Mouse (Mus musculus) telencephalon, adult 2 months (tissue): ENCODE measurements around the gene Cd151.

Experiments
- DNase-seq: peaks from one replicate; pipeline ENCODE4 v3.0.0-alpha.2; 2011; ENCODE audit warnings: low read depth, low spot score

Cd151 gene

DNA sequence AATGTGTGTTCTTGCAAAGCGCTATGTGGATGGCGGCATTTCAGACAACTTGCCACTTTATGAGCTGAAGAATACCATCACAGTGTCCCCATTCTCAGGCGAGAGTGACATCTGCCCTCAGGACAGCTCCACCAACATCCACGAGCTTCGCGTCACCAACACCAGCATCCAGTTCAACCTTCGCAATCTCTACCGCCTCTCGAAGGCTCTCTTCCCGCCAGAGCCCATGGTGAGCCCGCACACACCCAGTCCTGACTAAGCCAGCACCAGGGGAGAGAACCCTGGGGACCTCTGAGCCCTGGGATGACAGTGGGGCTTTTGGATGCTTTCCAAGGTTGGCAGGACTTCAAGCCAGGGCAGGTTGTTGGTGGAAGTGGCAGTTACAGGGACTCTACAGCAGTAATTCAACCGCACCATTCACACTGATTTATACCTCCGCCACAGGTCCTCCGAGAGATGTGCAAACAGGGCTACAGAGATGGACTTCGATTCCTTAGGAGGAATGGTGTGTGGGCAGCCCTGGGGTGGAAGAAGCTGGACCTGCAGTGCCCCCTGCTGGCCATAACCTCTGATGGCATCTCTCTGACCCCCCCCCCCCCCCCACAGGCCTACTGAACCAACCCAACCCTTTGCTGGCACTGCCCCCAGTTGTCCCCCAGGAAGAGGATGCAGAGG, 9.1 kb upstream of the Cd151 start:
- no peak for DNase-seq

DNA sequence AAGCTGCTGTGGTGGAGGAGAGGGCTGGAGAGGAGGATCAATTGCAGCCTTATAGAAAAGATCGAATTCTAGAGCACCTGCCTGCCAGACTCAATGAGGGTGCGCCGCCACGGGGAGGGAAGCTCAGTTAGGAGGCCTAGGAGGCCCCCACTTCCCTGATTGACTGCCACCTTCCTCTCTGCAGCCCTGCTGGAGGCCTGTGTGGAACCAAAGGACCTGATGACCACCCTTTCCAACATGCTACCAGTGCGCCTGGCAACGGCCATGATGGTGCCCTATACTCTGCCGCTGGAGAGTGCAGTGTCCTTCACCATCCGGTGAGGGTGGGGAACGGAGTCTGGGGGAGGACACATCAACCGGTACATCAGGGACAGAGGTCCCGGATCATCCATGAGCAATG, 8.5 kb upstream of the Cd151 start:
- DNase-seq: no peak

DNA sequence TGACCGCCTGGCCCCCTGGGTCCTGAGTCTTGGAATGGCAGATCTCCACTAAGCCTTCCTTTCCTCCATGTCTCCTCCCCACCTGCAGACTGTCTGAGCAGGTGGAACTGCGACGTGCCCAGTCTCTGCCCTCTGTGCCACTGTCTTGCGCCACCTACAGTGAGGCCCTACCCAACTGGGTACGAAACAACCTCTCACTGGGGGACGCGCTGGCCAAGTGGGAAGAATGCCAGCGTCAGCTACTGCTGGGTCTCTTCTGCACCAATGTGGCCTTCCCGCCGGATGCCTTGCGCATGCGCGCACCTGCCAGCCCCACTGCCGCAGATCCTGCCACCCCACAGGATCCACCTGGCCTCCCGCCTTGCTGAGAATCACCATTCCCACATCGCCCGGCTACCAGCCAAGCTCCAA, 7.9 kb upstream of the Cd151 start:
- no peak for DNase-seq

DNA sequence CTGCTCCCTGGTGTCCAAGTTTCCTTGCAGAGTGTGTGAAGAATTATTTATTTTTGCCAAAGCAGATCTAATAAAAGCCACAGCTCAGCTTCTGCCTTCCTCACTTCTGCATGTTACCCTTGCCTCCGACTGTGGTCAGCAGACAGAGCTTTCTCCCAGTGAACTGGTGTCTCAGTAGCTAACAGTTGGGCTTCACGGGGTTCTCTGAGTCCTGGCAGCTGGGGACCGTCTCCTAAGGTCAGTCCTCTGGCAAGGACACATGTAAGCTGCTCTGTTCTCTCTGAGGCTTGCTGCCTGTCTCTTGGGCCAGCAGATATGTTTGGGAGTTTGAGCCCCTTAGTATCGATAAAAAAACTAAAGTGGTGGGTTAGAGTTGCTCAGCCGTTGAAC, 7.2 kb upstream of the Cd151 start:
- DNase-seq: no peak

DNA sequence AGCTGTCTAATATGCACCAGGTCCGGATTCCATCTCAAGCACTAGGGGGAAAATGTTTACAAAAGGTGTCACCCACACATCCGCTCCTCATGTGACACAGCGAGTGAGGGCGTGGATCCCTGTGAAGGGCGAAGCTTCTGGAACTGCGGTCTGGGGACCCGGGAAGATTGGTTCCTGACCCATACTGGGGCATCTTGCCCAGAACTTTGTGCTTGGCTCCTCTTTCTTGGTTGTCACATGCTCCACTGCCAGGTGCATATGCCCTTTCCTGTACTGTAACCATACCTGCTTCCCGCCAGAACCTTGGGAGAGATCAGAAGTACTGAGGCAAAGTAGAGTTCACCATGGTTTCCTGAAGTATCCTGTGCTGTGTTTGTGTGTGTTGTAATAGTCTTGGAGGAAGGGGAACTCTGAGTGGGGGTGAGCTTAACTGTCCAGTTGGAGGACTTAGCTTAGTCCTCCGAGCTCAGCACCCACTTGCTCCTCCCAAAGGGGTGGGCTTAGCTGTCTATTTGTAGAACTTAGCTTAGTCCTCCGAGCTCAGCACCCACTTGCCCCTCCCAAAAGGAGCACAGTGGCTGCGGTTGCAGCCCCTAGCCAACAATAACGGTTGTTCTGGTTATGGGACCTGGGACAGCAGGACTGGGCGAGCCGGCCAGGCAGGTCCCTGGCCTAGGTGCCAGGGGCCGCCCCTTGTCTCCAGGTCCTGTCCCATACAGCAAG, 6.6 kb upstream of the Cd151 start, which contains the start of gene Cracr2b:
Gene Cracr2b, plus strand, starts transcription at position 704 of the 723 bp plus-strand sequence.
- no peak for DNase-seq

DNA sequence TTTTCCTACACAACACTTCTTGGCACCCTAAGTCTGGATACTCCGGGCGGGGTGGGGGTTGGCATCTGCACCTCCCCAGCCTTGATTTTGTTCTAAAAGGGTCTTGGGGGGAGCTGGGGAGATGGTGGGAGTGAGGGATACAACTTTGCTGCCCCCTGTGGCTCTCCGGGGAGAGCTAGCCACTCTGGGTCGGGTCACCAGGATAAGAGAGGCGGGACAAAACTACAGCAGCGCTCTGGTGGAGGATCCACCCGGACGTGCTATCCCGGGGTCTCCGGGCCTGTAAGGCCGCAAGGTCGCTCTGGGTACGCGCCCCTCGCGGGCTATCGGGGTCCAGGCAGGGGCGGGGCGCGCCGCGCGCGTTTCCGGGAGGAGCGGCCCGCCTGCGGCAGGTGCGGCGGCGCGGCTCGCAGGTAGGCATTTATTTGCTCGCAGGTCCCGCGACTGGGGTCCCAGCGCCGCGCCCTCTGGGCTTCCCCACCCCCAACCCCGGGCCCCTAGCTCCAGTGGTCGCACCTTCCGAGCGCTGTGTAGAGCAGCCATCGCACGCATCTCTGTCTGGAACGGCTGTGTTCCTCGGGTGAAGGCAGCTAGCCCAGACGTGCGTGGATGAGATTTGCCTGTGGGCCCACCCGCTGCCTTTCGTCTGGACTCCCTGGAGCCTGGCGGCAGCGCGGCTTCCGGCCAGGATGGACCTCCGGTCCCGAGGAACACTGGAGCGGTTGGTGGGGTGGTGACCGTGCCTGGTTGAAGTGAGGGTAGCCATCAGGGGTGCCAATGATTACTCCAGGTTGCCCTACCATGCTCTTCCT, 5.5 kb upstream of the Cd151 start:
- no peak for DNase-seq

DNA sequence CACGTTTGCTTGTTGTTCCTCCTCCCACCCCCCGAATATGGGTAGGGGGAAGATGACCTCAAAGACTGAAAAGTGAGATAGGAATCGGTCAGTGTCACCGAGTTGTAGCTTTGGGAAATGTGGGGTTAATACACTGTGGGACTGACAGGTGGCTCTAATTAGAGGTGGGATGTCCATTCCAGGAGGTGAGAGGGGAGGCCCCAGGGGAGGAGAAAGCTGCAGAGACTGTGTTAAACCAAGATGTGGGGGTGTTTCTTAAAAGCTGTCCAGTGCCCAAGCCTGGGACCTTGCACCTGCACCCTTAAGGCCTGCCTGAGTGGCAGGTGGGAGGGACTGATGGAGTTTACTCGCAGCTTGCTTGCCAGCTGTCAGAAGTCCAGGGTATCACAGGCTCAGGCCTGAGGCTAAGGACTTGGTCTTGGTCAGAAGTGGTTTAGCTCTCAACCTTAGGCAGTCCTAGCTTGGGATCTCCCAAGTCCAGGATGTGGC, 4.8 kb upstream of the Cd151 start:
- no peak for DNase-seq

DNA sequence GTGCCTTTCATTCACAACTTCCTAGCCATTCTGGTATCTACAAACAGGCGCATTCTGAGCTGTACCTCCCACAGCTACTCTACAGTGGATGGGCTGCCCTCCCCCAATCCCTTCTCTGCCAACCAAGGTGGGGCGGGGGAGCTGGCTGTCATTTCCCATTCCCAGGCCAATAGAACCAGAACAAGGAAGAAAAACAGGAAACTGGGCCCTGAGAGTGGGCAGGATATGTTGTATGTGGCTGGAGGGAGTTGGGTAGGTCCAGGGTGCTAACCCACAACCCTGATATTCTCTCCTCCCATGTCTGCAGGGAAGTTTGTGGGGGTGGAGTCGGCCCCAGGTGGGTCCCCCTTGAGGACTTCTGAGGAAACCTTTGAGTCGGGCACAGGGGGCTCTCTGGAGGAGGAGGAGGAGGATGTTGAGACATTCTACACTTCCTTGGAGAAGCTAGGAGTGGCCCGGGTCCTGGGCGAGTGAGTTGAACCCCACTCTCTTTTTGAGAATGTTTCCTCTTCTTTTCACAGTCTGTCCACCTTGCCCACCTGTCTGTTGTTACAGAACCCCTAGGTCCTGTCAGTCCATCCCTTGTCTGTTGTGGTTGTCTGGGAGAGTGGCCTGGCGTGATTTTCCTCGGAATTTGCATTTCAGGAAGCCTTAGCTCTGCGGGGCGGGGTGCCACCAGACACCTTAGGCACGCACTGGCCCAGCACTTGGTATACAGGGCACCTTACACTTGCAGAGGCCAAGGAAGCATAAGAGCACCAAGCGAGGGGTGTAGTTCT, 3.2 kb upstream of the Cd151 start:
- DNase-seq: no peak

DNA sequence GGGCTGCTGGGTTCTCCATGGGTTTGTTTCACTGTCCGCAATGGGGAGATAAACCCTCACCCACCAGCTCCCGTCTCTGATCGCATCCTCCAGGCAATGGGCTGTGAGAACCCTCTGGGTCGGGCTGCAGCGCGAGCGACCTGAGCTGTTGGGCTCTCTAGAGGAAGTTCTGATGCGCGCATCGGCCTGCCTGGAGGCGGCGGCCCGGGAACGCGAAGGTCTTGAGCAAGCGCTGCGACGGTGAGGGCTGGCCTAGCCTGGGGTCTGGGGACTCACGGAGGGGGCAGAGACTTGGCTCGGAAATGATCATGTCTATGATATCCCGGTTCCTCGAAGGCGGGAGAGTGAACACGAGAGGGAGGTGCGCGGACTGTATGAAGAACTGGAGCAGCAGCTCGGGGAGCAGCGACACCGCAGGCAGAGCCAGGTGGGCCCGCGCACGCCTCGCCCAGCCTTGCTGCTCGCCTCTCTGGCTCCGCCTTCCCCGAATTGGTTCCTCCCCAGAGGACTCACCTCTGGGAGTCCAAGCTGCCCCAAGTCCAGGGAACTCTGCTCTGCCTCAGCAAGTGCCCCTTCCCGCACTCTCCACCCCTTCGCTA, 2.5 kb upstream of the Cd151 start:
- no peak for DNase-seq

DNA sequence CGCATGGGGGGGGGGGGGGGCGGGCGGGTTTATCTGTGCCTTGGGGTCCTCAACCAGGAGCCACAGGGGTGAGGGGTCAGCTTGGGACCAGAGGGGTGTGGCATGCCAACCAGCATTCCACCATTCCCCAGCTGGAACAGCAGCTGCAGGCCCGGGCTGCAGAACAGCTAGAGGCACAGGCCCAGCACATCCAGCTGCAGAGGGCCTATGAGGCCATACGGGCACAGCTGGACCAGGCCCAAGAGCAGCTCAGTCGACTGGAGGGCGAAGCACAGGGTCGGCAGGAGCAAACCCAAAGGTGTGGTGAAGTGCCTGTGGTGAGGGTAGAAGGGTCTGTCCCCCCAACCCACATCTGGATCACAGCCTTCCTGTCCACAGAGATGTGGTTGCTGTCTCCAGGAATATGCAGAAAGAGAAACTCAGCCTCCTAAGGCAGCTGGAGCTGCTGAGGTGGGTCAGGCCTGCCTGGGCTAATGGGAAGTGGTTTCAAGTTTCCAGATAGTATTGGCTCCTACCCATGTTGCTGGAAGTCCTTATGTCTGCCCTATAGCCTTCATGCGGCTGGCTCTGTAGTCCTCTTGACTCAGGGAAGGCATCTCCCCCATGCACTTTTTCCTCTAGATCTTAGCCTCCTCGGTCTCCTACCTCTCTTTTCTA, 1.7 kb upstream of the Cd151 start:
- DNase-seq: no peak

DNA sequence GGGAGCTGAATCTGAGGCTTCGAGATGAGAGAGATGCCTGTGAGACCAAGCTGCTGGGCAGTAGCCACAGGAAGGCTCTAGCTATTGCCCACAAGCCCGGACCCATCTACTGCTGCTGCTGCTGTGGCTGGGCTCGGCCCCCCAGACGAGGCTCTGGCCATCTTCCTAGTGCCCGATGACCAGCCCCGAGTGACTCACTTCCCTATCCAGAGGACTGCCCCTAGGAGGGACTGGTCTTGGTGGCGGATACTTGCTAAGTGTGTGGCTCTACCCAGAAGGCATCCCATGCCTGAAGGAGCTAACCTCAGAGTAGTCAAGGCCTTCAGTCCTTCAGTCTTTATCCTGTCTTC, 1.2 kb upstream of the Cd151 start:
- no peak for DNase-seq

DNA sequence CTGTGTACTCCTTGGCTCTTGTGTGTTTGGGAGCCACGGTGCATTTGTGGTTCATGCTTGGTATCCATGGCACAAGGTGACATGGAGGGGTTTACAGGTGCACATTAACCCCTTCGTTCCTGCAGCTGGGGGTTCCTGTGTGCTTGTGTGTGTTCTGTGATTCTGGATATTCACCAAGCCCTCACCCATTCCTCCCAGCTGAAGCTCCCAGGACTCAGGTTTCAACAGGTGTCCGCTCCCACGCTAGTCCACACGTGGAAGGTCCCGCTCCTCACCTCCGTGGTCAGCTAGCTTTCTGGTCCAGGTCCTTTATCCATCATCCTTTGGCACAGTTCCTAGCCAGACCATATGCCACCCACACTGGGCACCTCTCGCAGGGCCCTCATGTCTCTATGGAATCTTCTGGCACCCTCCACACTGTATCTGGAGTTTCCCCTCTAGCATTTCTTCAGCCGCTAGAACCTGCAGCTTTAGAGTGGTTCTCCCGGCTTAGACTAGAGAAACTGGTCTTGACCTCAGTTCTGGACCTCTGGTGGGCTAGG, 514 bp upstream of the Cd151 start:
- no peak for DNase-seq

DNA sequence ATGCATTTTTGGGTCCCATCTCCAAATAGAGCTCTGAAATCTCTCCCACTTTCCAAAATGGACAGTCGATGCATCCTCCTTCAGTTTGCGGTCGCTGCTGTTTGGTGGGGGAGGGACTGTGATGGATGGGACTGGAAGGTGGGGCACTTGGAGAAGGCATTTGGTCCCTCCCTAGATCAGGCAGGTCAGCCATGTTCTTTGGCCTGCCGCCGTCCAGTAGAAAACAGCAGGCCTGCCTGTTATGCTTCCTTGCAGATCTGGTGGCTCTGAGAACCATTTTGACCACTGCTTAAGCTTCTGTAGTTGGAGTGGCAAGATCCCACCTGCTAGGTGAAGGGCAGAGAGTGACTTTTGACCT, 951 bp downstream of the Cd151 start:
- DNase-seq: no peak

DNA sequence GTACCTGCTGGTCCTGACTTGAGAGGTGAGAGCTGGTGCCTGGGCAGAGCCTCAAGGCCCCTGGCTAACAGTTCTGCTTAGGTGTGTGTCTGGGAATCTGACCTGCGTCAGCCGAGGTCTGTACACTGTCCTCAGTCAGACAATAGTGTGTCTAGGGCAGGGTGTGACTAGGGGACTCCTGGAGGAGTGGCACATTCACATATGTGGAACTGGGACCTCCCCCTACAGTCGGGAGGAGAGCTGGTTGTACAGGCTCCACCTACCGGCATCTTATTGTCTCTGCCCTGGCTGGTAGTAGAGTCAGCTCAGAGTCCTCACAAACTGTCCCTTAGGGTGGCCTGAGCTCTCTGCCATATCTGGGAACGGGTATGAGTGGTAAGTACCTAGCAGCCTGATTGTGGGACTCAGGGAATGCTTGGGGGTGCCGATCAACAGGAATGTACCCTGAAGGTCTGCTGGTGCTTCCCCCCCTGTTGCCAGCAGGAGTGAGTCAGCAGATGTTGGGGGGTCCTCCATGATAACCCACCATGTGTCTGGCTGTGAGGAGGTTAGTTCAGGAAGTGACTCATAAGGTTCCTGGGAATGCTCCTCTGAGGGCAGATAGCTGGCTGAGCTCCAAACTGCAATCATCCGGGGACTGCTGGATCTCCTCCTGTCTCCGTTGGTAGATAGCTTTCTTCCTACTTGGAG, 1.5 kb downstream of the Cd151 start:
- DNase-seq: no peak

DNA sequence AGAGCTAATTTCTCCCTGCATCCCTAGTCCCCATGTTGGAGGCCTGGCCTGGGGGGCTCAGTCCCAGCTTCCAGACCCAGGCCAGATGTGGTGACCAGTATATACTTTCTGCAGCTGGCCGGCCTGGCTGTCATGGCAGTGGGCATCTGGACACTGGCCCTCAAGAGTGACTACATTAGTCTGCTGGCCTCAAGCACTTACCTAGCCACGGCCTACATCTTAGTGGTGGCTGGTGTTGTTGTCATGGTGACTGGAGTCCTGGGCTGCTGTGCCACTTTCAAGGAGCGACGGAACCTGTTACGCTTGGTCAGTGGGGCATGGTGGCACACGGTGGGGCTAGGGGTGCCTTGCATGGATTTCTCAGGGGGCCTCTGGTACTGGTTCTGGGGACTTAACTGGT, 2.2 kb downstream of the Cd151 start:
- no peak for DNase-seq

DNA sequence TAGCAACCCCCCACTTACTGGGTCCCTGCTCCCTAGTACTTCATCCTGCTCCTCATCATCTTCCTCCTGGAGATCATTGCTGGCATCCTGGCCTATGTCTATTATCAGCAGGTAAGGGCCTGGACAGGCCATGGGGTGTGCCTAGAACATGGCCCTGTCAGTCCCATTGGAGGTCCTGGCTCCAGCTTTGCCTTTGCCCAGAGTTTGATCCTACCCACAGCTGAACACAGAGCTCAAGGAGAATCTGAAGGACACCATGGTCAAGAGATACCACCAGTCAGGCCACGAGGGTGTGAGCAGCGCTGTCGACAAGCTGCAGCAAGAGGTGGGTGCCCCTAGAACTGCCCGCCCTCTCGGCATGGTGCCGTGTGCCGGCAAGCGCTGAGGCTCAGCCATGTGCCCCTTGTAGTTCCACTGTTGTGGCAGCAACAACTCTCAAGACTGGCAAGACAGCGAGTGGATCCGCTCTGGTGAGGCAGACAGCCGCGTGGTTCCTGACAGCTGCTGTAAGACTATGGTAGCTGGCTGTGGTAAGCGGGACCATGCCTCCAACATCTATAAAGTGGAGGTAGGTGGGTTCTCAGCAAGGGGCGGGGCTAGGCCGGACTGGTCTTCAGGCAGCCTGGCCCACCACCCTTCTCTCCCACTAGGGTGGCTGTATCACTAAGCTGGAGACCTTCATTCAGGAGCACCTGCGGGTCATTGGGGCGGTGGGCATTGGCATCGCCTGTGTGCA, 2.9 kb downstream of the Cd151 start:
- no peak for DNase-seq

DNA sequence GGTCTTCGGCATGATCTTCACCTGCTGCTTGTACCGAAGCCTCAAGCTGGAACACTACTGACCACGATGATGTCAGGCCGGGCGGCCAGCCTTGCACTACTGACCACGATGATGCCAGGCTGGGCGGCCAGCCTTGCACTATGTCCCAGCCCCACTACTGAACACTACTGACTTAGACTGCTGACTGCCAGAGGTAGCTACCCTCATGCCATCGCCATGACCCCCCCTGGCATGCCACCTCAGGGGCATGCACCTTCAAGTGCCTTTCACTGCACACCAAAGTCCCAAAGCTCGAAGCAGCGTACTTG, 3.4 kb downstream of the Cd151 start:
- DNase-seq: no peak

DNA sequence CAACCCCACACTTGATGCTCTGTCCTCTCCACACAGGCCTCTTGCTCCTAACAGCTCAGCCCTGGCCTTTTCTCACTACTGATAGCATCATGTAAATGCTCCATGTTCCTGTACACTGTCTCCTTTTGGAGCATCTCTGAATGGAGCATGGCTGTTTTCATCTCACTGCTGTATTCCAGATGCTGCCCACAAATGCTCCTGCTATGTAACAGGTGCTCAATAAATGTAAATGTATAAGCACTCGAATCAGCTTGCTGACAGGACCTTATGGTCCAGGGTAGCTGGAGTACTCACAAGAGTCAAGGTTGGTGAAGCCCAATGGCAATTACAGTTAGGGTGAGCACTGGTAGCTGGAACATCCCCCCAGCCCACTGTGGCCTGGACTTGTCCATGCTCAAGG, 4.0 kb downstream of the Cd151 start:
- no peak for DNase-seq

DNA sequence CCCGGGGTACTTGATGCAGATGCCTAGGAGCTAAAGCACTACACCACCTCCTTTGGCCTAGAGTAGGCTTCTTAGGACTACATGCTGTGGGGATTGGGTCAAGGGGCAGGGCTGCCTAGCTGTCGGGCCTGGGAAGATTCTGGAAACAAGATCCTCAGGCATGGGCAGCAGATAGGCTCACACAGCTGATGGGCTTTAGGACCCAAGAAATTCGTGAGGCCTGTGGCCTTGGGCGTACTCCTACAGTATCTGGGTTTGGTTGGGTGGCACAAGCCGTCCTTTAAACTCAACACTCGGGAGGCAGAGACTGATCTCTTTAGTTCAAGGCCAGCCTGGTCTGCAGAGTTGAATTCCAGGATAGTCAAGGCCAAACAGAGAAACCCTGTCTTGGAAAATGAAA, 5.0 kb downstream of the Cd151 start:
- no peak for DNase-seq

DNA sequence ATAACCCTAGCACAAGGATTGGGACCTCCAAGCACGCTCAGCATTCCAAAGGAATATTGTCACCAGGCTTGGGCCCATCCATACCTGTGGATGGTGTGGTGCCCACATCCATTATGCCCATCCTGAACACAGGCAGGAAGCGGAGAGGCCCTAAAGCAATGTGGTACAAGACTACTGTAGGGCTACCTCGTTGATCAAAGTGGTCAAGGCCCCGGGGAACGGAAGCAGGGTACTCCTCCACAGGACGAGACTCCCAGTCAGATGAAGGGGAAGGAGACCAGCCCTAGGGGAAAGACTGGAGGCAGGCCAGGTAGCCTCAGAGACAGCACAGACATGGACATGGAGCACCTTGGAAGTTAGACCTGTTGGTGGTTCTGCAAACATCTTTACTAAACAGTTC, 5.6 kb downstream of the Cd151 start:
- DNase-seq: no peak
